Mouse (Mus musculus): Measurements from ENCODE around the gene Olfr904.

Gene Olfr904

DNA sequence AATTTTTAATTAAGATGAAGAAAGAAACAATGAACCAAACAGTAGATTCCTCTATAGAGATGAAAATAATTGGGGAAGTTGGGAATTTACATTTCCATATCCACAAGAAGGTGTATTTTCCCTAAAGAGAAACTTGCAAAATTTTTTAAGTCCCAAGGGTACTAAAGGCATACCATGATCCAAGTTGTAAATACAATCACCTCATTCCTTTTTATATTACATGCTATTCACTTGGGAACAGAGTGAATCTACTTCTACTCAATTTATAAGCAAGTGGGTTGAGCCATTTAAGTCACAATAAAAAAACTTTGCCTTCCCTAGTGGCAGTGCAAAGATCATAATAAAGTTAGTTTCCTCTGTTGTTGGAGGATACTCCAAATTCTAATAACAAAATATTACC, at the start of gene Olfr904:
Gene Olfr904 (plus strand): TSS at position 301 of the 400 bp plus-strand sequence.
- no peak for DNase-seq (ENCODE audit: low spot score)

DNA sequence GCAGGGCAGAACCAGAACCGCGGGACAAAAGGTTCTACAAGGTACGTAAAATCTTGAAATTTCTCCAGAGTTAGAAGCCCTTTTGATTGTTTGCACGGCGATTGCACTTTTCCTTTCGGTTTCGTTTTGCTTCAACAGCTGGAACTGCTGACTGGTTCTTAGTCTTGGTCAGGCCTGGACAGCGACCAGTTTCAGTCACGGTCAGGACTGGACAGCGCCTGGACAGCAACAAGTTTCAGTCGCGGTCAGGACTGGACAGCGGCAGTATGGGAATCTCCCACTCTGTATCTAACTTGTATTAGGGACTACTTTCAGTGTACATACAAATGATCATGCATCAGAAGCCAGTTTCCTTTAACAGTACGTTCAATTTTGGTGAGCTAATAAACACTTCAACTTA, 49.4 kb upstream of the Olfr904 start:
- peak; percentile 16 for DNase-seq (ENCODE audit: low spot score)

DNA sequence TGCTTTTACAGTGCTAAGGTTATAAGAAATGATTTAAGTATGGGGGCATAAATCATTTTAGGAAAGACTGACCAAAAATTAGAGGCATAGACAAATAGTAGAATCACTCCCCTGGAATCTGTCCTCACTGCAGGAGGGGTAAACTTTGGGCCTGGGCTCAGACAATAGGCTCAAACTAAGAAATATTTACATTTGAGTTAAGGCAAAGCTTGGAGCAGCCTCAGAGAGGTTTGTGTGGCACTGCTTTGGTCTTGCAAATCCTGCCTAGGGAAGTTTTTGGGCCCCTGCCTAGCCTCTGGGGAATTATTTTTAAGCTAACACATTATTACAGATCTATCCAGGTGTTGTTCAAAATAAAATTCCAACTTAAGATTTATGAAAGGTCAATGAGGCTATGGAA, 39.1 kb upstream of the Olfr904 start:
- DNase-seq (ENCODE audit: low spot score) = no peak

DNA sequence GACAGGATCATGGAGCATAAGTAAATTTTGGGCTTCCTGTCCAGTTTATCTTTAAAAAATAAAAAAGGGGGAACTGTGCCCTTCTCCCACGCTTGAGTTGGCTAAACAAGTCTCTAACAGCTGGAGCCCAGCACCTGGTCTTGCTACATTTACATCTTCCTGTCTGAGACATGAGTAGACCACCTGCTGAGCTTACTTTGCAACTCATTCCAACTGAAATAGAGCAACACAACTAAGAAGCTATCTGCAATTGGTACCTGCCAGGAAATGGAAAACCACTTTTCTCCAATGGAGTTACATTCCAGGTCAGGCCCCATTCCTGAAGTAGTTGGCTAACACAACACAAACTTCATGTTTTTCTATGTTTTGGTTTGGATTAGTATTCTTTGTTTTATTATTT, 35.9 kb upstream of the Olfr904 start:
- DNase-seq (ENCODE audit: low spot score) = no peak

DNA sequence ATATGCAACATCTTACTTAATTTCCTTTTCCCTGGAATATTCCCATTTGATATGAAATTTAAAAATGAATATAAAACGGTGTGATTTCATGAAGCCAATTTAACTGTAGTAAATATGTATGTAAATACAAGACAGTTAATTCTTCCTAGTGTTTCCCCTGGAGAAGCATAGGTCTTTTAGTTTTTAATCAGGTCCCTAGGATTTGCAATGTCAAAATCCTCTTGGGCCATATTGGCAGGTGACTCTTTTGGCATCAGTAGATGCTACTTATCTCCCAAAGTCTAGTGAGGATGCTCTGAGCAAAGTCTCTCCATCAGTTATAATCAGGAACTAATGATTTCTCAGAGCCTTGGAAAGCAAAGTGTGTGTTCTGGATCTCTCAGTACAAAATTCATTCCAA, 33.8 kb upstream of the Olfr904 start, which contains the start of gene Olfr901:
Gene Olfr901 (plus strand): TSS at position 301 of the 400 bp plus-strand sequence.
- no peak for DNase-seq (ENCODE audit: low spot score)

DNA sequence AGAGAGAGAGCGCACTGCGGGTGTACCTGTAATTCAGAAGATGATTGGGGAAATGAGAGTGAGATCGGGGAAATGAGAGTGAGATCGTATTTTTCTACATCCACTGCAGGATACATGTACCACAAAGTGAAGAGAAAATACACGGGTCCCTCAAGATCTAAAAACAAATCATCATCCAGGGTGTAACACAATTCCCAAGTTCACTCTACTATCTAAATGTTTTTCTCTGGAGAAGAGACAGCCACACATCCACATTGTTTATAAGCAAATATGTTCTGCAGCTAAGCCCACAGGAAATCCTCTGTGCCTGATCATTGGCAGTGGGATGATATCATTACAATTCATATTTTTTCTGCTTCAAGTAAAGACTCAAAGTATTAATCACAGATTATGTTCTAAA, 15.6 kb upstream of the Olfr904 start, which contains the start of gene Olfr902:
Gene Olfr902 (plus strand): TSS at position 301 of the 400 bp plus-strand sequence.
- DNase-seq (ENCODE audit: low spot score) = no peak

DNA sequence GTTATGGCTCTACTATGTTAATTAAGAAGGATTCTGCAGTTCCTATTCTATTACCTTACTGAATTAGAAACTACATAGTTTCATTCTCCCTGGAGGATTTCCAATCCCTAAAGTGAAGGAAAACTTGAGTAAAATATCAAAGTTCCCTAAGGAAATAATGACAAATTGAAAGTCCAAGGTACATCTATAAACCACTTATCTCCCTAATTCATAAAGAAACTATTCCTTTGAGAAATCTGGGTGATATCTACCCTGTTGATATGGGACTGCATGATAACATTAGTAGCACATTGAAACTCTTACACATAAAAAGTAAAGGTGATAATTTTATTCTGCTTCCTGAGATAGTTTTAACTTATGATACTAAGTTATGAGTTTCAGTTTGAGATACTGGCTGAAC, 7.9 kb downstream of the Olfr904 start, which contains the start of gene Olfr905:
Gene Olfr905 (plus strand): TSS at position 301 of the 400 bp plus-strand sequence.
- DNase-seq (ENCODE audit: low spot score) = no peak

DNA sequence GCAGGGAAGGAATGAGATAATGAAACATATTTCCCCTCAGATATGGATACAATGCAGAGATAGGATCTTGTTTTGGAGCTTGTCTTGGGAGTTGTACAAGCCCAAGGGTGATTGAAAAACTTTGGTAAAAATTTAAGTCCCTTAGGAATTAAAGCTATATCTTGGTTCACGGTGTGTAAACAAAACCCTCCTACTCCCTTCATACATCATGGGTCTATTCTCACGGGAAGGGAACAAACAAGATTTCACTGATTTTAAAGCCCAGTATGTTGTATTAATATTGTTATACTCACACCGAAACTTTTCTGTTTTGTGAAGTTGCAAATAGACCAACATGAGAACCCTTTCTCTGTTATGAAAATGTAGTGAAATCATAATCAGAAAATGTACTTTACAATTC, 23.8 kb downstream of the Olfr904 start, which contains the start of gene Olfr906:
Gene Olfr906 (plus strand): TSS at position 301 of the 400 bp plus-strand sequence.
- DNase-seq (ENCODE audit: low spot score) = no peak

DNA sequence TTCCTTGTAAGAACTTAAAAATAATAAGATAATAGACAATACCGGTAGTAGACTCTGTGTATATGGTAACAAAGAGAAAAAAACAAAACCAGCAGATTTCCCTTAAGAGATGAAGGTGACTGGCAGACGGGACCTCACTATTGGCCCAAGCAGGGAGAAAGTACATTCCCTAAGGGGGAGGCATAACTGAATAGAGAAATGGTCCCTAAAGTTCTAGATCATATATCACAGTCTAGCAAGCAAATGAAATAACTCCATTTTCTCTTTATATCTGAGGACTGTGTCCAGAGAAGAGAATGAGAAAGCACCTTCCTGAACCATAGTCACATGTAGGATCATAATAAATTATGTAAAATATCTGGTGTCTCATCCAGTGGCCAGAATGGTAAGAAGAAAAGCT, 32.6 kb downstream of the Olfr904 start, which contains the start of gene Olfr907:
Gene Olfr907 (plus strand): TSS at position 301 of the 400 bp plus-strand sequence.
- DNase-seq (ENCODE audit: low spot score) = no peak

DNA sequence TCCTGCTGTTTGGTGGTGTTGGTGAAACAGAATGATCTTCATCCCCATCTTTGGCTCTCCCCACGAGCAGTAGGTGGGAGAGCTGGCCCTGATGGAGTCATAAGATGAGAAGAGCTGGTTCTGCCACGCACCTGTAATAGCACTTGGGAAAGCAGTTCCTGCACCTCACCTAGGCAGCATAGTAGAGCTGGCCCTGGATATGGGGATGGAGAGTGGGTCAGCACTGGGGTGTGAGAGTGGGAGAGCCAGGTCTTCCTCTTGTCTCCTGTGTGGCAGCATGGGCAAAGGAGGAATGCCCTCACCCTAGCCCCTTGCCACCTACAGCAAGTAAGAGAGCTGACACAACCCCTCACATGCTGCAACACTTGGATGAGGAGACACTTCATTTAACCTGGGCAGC, 49.4 kb downstream of the Olfr904 start:
- DNase-seq (ENCODE audit: low spot score) = no peak

All from embryo, embryonic 10.5 days (tissue).